Mouse (Mus musculus) layer of hippocampus, postnatal 25 days (tissue): ENCODE data around the gene Gm16181. TPM values are rescaled to one million over a fixed set of nuclear protein-coding genes. Genes with fewer than 3 reads are reported as not detected.

ENCODE experiments used
- DNase-seq, 2 experiments: peaks; one replicate each; pipeline ENCODE4 v3.0.0; 2022; ENCODE audit warnings: mixed read lengths in 2 of 2, low spot score in 1 of 2; ENCODE audit errors: extremely low spot score in 1 of 2
- total RNA-seq, 2 experiments: library from RNA; stranded (reverse); gene quantifications; 2 replicates each; pipeline ENCODE4 v1.2.3; 2021

The Gm16181 gene
- total RNA-seq, 2 experiments from 2014 or later, result not detected

GRCm38 (mm10) chr17:35194844-35195630, 25.6 kb upstream of the Gm16181 start:
- no peak for DNase-seq

DNA sequence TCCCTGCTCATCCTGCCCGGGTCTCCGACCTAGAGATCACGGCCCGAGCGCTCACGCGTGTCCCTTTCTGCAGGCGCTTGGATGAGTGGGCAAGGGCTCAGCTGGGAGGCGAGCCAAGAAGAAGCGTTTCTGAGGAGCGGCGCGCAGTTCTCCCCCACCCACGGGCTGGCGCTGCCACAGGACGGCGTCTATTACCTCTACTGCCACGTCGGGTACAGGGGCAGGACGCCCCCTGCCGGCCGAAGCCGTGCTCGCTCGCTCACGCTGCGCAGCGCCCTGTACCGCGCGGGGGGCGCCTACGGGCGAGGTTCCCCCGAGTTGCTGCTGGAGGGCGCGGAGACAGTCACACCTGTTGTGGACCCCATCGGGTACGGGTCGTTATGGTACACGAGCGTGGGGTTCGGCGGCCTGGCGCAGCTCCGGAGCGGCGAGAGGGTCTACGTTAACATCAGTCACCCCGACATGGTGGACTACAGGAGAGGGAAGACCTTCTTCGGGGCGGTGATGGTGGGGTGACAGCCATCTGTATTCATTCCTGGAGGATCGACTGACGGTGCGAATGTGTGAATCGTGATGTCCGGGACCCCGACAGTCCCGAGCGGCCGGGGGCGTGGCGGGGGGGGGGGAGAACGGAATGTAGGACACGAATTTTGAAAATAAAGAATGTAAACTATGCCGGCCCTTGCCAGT, 24.9 kb upstream of the Gm16181 start:
- DNase-seq, result peak; percentile 78 to 82

DNA sequence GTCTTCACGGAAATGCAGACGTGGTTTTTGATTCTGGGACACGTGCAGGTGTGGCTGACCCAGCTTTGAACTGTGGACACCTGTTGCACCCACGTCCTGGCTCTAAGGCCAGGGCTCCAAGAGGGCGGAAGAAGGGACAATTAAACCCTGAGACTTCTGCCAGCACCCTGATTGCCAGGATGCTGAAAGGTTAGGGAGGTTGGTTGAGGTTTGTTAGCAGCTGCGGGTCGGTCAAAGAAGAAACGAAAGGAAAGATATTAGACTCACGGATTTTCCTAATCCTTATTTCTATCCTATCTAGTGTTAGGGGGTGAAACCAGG, 24.4 kb upstream of the Gm16181 start:
- no peak for DNase-seq

- no peak for DNase-seq
Observed at GRCm38 (mm10) chr17:35197126-35197525, 23.5 kb upstream of the Gm16181 start.

- DNase-seq, result no peak
Observed at GRCm38 (mm10) chr17:35198029-35198428, 22.6 kb upstream of the Gm16181 start.

DNA sequence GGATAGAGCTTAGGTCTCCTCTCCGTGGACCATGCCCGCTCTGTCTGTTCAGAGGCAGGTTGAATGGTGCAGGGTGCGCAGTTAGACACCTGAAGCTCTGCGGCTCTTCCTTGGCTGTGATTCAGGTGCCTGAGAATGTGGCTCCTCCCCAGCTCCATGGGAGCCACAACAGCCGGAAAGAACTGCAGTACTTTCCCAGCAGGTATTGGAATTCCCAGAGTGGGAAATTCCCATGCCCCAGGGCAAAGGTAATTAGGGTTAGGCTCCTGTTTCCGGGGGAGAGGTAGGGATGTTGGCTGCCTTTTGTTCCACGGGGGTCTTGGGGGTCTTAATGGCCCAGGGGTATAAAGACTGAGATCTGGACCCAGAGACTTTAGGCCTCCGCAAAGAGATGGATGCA, 21.7 kb upstream of the Gm16181 start:
- DNase-seq, result no peak

GRCm38 (mm10) chr17:35200398-35200797, 20.2 kb upstream of the Gm16181 start:
- DNase-seq, result no peak

DNA sequence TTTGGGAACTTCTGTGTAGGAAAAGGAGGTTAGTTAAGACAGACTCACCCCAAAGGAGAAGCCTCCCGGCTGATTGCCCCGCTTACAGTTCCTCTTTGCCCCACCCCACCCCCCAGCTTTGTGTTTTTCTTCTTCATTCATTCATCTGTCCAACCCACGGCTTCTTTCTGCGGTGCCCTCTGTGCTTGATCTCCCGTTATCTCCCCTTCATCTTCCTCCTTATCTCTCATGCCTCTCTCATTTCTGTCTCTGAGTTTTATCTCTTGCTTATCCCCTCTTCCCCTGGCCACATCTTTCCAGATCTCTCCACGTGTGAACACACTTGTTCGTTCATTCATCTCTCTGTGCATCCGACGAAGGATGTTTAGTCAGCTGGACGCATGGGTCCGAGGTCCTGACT, 19.5 kb upstream of the Gm16181 start:
- no peak for DNase-seq

- DNase-seq, result no peak
Observed at GRCm38 (mm10) chr17:35201787-35202186, 18.8 kb upstream of the Gm16181 start, which contains the start of gene Tnf. Gene Tnf, minus strand, starts transcription at chr17:35202007.

DNA sequence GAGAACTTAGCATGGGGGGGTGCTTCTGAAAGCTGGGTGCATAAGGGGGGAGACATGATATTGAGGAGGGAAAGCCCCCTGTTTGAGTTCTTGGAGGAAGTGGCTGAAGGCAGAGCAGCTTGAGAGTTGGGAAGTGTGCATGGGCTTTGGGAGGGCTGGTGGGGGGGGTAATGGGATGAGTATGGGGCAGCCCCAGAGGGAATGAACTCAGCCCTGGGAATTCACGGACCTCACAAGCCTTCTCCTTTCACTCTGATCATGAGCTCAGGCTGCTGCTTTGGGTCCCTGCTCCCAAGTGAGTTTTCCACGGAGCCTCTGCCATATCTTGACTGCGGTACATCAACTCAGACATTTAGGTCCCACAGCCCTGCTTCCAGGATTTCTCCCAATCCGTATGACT, 18.2 kb upstream of the Gm16181 start:
- DNase-seq, result no peak

DNA sequence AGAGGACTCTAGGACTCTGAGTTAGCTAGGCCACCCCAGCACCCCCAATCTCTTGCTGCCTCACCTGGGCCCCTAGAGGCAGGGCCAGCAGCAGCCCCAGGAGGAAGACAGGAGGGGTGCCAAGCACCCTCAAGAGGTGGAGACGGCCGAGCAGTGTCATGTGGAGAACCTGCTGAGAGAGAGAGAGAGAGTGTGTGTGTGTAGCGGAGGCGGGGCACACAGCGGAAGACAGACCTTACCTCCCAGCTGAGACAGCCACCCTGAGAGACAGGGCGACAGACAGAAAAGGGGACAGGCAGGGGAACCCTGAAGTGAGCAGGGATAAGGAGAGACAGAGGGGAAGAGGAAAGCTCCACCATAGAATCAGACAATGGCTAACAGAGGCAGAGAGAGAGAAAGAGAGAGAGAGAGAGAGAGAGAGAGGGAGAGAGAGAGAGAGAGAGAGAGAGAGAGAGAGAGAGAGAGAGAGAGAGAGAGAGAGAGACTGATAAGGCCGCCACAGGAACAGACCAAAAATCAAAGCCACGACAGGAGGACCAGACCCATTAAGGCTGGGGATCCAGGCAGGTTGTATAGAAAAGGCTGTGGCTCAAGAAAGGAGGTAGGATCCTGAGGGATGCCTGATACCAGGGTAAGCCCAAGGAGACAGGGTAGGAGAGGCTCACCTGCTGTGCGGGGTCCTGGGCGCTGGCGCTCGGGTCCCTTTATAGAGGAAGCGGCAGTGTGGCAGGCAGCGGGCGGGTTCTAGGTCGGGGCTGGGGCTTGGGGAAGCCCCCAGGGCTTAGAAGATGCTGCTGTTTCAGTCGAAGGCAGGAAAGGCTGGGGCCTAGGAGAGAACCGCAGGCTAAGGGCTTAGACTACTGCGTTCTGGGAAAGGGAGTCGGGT, 15.9 kb upstream of the Gm16181 start, which contains the start of gene Lta:
TSS of gene Lta (minus strand) at position 858 of the 886 bp plus-strand sequence.
- DNase-seq, result no peak

- no peak for DNase-seq
Observed at GRCm38 (mm10) chr17:35205380-35205769, 15.3 kb upstream of the Gm16181 start.

DNA sequence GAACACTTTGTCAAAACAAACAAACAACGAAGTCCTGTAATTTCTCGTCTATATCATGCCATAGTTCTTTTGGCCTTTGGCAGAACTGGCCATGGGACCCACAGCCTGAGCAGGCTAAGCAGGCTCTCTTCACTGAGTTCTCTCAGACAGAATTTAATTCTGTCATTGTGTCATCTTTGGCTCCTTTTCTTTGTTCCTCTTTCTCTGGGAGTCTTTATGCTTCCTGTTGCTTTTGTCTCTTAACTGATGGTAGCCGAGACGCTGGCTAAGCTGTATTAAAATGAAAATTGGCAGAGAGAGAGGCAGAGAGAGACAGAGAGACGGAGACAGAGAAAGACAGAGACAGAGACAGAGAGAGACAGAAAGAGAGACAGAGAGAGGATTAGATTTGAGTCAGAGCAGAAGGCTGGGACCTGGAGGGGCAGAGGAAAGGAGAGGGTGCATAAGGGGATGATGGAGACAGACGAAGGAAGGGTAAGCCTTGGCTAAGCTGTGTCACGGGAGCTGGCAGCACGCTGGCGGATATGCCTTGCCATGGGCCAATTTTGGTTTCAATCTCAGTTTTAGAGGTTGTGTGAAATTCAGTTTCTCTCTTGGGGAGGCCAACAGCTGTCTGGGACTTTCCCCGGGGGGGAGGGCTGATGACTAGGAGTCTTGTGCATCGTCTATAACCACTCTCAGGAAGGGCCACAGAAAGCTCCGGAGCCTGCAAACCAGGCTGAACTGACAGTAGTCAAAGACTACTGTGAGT, 10.7 kb upstream of the Gm16181 start:
- no peak for DNase-seq

- DNase-seq, result no peak
Observed at GRCm38 (mm10) chr17:35210593-35210992, 10.0 kb upstream of the Gm16181 start.

- DNase-seq, result no peak
Observed at GRCm38 (mm10) chr17:35213071-35213470, 7.6 kb upstream of the Gm16181 start.

GRCm38 (mm10) chr17:35218516-35219193, 2.0 kb upstream of the Gm16181 start:
- no peak for DNase-seq

- DNase-seq, result no peak
Observed at GRCm38 (mm10) chr17:35219601-35220041, 1.0 kb upstream of the Gm16181 start.

DNA sequence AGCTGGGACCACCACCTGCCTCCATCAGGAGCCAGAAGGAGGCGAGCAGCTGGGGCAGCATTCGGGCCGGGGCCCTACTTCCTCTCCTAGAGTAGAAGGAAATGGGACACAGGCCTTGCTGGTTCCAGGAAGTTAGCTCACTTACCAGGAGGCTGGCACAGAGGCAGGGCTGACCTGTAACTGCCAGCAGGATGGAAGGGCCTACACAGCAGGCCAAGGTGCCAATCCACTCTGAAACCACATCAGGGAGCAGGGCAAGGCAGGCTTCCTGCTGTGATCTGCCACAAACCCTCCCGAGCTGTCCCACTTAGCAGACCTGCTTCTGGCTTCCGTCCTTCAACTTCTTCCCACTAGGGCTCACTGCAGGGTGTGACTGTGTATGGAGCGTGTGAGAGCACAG, 1.7 kb downstream of the Gm16181 start:
- DNase-seq, result no peak

- DNase-seq, result no peak
Observed at GRCm38 (mm10) chr17:35224641-35225040, 4.0 kb downstream of the Gm16181 start.

- DNase-seq, result no peak
Observed at GRCm38 (mm10) chr17:35225456-35225855, 4.8 kb downstream of the Gm16181 start.
